Mouse (Mus musculus) forebrain, embryonic 13.5 days (tissue): Measurements from ENCODE around the gene Hsd17b1. TPM values are rescaled to one million over a fixed set of nuclear protein-coding genes. Genes with fewer than 3 reads are reported as not detected.
A peak's percentile ranks its signal among the peaks of the same experiment; 100 is the strongest.

Experiments
- ATAC-seq: fragments of 200-750 bp; cut with Nextera tagmentation; 2 replicates; pipeline ENCODE4 v1.8.0; 2017
- H3K27ac ChIP-seq: fragments of 300-500 bp; sonication (generic); 2 replicates; pipeline ENCODE4 v1.5.1; 2015; ENCODE audit warnings: inconsistent platforms, mild to moderate bottlenecking, moderate library complexity
- H3K27me3 ChIP-seq: fragments of 300-500 bp; sonication (generic); 2 replicates; pipeline ENCODE4 v1.6.1; 2015; ENCODE audit warnings: mild to moderate bottlenecking, inconsistent platforms
- H3K36me3 ChIP-seq: fragments of 300-500 bp; sonication (generic); 2 replicates; pipeline ENCODE4 v1.6.1; 2015; ENCODE audit warnings: mild to moderate bottlenecking, inconsistent platforms; ENCODE audit not compliant: poor library complexity, severe bottlenecking
- H3K4me1 ChIP-seq: fragments of 300-500 bp; sonication (generic); 2 replicates; pipeline ENCODE4 v1.6.1; 2015; ENCODE audit warnings: inconsistent platforms
- H3K4me2 ChIP-seq: fragments of 300-500 bp; sonication (generic); 2 replicates; pipeline ENCODE4 v1.6.1; 2015; ENCODE audit warnings: inconsistent platforms, mild to moderate bottlenecking, moderate library complexity
- H3K4me3 ChIP-seq: fragments of 300-500 bp; sonication (generic); 2 replicates; pipeline ENCODE4 v1.5.1; 2015; ENCODE audit warnings: mild to moderate bottlenecking, inconsistent platforms
- H3K9ac ChIP-seq: fragments of 300-500 bp; sonication (generic); 2 replicates; pipeline ENCODE4 v1.6.1; 2015; ENCODE audit warnings: mild to moderate bottlenecking, inconsistent platforms
- H3K9me3 ChIP-seq: fragments of 300-500 bp; sonication (generic); replicated peaks from 2 replicates; pipeline ENCODE4 v1.6.1; 2016; ENCODE audit warnings: inconsistent platforms
- WGBS: fragments of 180-500 bp; shearing (Covaris S2); methylation state at CpG from one replicate; pipeline ENCODE4 v1.1.7; 2015; 5-methylcytosine and 5-hydroxymethylcytosine counted together
- polyA plus RNA-seq: library from polyadenylated mRNA; unstranded; fragments of >200 nt; fragmentation: Nextera tagmentation; extraction: Ambion mirVana; gene quantifications from 2 replicates; pipeline ENCODE4 v1.2.1, GENCODE M21; 2015

The Hsd17b1 gene
- polyA plus RNA-seq, 1 experiment from 2014 or later = not detected

DNA sequence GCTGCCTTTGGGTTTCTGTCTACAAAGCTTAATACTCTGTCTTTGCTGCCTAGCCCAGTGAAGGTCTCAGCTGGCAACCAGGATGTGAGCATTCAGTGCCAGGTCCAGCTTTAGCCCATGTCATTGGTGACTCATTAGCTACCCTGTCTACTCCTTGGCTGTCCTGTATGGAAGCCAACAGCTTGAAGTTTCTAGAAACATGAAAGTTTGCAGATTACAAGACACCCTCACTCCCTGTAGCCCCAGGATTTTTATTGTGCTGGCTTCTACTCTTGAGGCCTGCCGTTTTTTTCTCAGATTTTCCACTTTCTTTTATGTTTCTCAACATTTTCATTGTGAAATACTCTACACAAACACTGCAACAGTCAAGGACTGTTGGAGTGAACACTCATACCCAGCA is 11.7 kb downstream of the Hsd17b1 start:
- Histone ChIP-seq H3K27ac (no peak overlapping the region), H3K36me3 (peaks cover 64% of the 10 kb centered on the region), H3K4me1 (peaks cover 42% of the 10 kb centered on the region), H3K27me3 (no peaks in the 10 kb centered on the region), H3K9me3 (no peaks in the 10 kb centered on the region), H3K4me3 (no peak overlapping the region), H3K9ac (no peak overlapping the region), H3K4me2 (no peak overlapping the region)
- ATAC-seq = no peak
- WGBS = 88% methylated on average over 1 of the region's 1 CpGs

DNA sequence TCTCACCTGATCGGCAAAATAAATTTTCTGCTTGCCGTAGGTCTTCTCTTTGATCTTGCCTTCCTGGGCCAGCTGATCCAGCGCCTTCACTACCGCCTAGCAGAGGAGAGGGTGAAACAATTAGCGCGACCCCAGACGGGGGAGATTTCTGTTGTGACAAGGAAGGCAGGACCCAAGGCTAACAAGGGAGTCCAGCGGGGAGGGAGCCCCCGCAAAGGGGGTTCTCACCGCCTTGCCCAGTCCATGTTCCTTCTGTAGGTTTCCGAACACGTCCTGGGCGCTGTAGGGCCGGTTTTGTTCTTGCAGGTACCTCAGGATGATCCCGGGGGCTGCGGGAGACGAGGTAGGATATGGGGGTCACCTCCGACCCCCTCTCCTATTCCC is 16.7 kb downstream of the Hsd17b1 start:
- peak overlapping the region; percentile 85 for H3K4me2 ChIP-seq
- H3K27ac ChIP-seq = peak overlapping the region; percentile 59; the same call in 1 of the 2 replicates
- ATAC-seq = no peak; the same call in 1 of the 2 replicates
- WGBS = under 1% methylated on average over 18 of the region's 18 CpGs
- no peaks in the 10 kb centered on the region for H3K27me3 ChIP-seq
- peak overlapping the region; percentile 82 for H3K9ac ChIP-seq
- H3K4me3 ChIP-seq = peak overlapping the region; percentile 64
- peaks cover 72% of the 10 kb centered on the region for H3K36me3 ChIP-seq
- no peaks in the 10 kb centered on the region for H3K9me3 ChIP-seq
- peaks cover 20% of the 10 kb centered on the region for H3K4me1 ChIP-seq

DNA sequence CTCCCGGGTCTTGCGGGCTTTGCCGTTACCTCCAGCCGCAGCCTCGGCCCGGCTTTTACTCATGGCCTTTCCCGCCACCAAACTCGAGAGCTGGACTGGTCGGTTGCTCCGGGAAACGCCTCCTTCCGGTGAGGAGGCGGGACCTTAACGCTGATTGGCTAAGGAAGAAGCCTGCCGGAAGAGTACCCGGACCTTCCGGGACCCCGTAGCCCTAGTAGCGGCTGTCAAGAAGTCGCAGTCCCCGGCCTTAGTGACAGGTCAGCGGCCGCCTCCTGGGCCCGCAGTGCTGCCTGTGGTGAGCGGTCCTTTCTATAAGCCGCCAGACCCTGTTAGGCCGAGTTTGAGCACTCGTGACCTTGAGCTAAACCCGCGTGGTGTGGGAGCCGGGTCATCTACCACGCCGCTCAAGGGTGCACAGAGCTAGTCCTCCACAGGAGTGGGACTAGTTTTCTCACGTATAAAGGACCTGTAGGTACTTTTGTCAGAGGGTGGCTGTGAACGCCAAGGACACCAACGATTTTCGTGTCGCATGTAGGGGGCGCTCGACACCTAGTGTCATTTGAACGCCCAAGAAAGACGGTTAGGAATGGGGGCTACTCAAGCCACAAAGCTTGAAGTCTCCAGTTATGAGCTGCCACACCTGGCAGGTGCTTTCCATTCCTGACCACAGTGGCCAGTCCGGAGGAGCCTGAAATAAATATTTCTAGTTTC is 17.3 kb downstream of the Hsd17b1 start, which contains the start of gene Psmc3ip:
Gene Psmc3ip, minus strand, starts transcription at position 123 of the 711 bp plus-strand sequence.
- ATAC-seq = peak; percentile 97
- Histone ChIP-seq H3K4me1 (peaks cover 20% of the 10 kb centered on the region), H3K36me3 (peaks cover 72% of the 10 kb centered on the region), H3K27ac (peak within 1 kb of the TSS; percentile 77), H3K4me3 (peak within 1 kb of the TSS; percentile 64), H3K4me2 (peak within 1 kb of the TSS; percentile 85), H3K9me3 (no peaks in the 10 kb centered on the region), H3K27me3 (no peaks in the 10 kb centered on the region), H3K9ac (peak within 1 kb of the TSS; percentile 82)
- under 1% methylated on average over 43 of the region's 43 CpGs for WGBS

DNA sequence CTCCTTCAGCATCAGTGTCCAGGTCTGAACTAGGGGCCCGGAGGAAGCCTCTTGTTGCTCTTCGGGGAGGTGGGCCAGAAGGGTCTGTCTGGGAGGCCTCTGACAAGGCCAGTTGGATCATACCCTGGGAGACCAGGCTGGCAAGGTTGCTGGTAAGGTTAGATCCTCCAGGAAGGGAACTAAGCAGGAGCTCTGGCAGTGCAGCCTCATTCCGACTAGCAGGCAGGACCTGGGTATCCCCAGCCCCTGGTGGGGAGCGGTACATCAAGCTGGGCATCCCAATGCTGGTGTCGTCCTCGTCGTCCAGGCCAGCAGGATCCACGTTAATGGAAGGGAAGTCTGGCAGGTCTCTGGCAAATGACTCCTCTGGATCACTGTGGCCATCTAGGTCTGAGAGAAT is 20.0 kb downstream of the Hsd17b1 start:
- no peak for ATAC-seq
- Histone ChIP-seq H3K4me1 (peaks cover 20% of the 10 kb centered on the region), H3K27me3 (no peaks in the 10 kb centered on the region), H3K27ac (no peak overlapping the region), H3K4me2 (no peak overlapping the region), H3K9ac (no peak overlapping the region), H3K4me3 (no peak overlapping the region), H3K9me3 (no peaks in the 10 kb centered on the region), H3K36me3 (peaks cover 69% of the 10 kb centered on the region)
- WGBS = 92% methylated on average over 8 of the region's 8 CpGs

DNA sequence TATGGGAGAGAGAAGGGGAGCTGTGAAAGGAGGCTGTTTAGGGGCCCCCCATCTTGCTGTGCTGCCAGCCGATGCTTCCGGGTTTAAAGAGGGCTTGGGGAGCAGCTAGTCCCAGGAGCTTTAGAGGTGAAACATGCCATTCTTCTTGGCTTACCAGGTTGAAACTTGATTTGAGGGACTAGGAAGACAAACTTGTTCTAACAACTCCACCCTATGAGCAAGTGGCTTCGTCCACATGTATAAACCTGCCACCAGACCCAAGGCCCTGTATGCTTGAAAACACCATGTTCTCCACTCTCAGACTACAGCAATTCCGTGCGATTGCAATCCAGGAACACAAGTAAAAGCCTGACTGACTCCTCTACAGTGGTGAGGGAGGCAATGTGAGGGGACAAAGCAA is 24.8 kb downstream of the Hsd17b1 start:
- Histone ChIP-seq H3K9ac (no peak overlapping the region), H3K4me2 (no peak overlapping the region), H3K36me3 (peaks cover 68% of the 10 kb centered on the region), H3K27ac (no peak overlapping the region), H3K9me3 (no peaks in the 10 kb centered on the region), H3K4me3 (no peak overlapping the region), H3K27me3 (no peaks in the 10 kb centered on the region), H3K4me1 (no peaks in the 10 kb centered on the region)
- WGBS = 94% methylated on average over 5 of the region's 5 CpGs
- ATAC-seq = no peak

DNA sequence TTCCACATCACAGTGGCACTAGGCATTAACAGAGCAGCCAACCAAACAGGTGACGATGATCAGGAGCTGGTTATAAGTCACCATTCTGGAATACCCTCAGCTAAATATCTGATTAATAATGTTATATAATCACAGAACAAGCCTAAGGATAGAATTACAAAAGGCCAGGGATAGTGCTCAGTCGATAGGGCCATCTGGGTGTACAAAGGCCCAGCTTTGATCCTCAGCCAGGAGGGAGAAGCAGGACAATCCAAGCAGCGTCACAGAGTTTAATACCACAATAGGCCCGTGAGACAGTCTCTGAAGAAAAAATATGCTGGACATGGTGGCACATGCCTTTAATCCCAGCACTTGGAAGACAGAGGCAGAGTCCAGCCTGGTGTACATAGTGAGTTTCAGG is 31.1 kb downstream of the Hsd17b1 start:
- Histone ChIP-seq H3K4me1 (0 out of 2 replicates have a peak, but pooled peaks cover 2% of the 10 kb centered on the region), H3K4me3 (no peak overlapping the region), H3K9me3 (no peaks in the 10 kb centered on the region), H3K36me3 (peaks cover 19% of the 10 kb centered on the region), H3K4me2 (no peak overlapping the region), H3K27me3 (no peaks in the 10 kb centered on the region), H3K27ac (no peak overlapping the region), H3K9ac (no peak overlapping the region)
- ATAC-seq = no peak
- 65% methylated on average over 4 of the region's 4 CpGs for WGBS

DNA sequence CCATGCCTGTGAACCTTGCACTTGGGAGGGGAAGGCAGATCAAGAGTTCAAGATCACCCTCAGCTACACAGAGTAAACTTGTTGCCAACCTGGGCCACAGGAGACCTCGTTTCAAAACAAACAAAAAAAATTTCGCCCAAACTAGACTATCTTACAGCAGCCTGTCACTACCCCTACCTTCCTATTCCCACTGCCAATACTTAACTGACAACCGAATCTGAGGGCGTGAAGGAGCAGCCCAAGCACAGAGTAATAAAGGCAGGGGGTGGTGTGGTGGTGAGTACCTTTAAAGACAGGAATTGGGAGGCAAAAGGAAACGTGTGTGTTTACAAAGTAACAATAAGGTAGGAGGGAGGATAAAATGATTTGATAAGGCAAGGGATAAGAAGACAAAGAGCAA is 32.5 kb downstream of the Hsd17b1 start:
- WGBS = 70% methylated on average over 5 of the region's 5 CpGs
- Histone ChIP-seq H3K4me1 (peaks cover 13% of the 10 kb centered on the region), H3K9ac (no peak overlapping the region), H3K27me3 (no peaks in the 10 kb centered on the region), H3K4me2 (no peak overlapping the region), H3K4me3 (no peak overlapping the region), H3K36me3 (peaks cover 6% of the 10 kb centered on the region; the same call in 1 of the 2 replicates), H3K27ac (no peak overlapping the region), H3K9me3 (no peaks in the 10 kb centered on the region)
- ATAC-seq = no peak

DNA sequence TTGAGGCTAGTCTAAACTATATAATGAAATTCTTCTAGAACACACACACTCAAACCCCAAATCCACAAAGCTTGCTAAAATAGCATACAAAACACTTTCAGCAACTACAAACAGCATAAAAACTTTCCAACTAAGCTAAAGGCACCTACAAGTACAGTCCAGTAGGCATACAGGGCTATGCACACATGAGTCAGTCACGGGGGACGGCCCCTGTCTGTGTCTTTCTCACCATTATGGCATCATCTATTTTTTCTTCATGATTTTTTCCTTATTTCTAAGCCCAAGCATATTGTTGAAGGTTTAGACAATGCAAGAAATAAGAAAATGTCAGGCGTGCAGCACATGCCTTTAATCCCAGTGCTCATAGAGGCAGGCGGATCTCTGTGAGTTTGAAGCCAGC is 33.0 kb downstream of the Hsd17b1 start:
- Histone ChIP-seq H3K4me3 (no peak overlapping the region), H3K27me3 (no peaks in the 10 kb centered on the region), H3K4me2 (no peak overlapping the region), H3K27ac (no peak overlapping the region), H3K4me1 (peaks cover 18% of the 10 kb centered on the region), H3K9me3 (no peaks in the 10 kb centered on the region), H3K36me3 (0 out of 2 replicates have a peak, but pooled peaks cover 4% of the 10 kb centered on the region), H3K9ac (no peak overlapping the region)
- 92% methylated on average over 4 of the region's 4 CpGs for WGBS
- no peak for ATAC-seq

DNA sequence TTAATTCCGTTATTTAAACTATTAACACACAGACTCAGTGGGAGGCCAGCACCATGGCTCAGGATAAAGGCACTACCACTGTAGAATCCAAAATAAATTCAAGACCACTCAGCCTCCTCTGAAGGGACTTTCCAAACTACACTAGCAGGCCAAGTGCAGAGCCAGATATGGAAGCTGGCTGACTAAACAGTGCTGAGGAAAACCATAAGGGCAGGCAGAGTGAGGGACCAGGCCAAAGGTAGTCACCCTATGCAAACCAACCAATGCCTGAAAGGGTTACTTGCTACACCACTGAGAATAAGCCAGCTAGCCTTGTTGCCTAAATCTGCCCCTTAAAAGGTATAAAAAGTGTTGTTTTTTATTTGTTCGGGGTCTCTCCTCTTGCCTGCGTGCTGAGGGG is 34.0 kb downstream of the Hsd17b1 start:
- Histone ChIP-seq H3K4me2 (no peak overlapping the region), H3K9me3 (no peaks in the 10 kb centered on the region), H3K4me1 (peaks cover 25% of the 10 kb centered on the region), H3K36me3 (0 out of 2 replicates have a peak, but pooled peaks cover 4% of the 10 kb centered on the region), H3K9ac (no peak overlapping the region), H3K27me3 (no peaks in the 10 kb centered on the region), H3K27ac (no peak overlapping the region), H3K4me3 (no peak overlapping the region)
- WGBS = 93% methylated on average over 3 of the region's 3 CpGs
- no peak for ATAC-seq

DNA sequence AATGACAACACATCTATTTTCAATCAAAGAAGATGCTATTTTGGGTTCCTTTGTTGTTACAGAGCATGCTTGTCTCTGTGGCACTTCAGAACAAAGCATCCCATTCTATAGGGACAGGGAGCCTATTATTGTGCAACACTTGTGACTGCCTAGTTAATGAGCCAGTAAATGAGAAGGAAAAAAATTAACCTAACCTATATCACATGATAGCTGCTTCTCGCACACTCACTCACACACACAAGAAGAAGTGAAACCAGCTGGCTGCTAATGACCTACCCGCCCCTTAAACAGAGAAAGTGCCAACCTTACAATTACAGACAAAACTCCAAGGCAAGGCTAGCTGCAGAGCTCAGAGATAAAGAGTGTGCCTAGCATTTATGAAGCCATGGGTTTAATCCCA is 37.4 kb downstream of the Hsd17b1 start:
- no peaks in the 10 kb centered on the region for H3K9me3 ChIP-seq
- no peaks in the 10 kb centered on the region for H3K27me3 ChIP-seq
- 0 out of 2 replicates have a peak, but pooled peaks cover 4% of the 10 kb centered on the region for H3K36me3 ChIP-seq
- no peak for ATAC-seq
- peak overlapping the region; percentile 3 for H3K9ac ChIP-seq
- 28% methylated on average over 2 of the region's 2 CpGs for WGBS
- H3K4me2 ChIP-seq = peak overlapping the region; percentile 10; the same call in 1 of the 2 replicates
- peaks cover 44% of the 10 kb centered on the region for H3K4me1 ChIP-seq
- peak overlapping the region; percentile 52; the same call in 1 of the 2 replicates for H3K27ac ChIP-seq
- H3K4me3 ChIP-seq = no peak overlapping the region

DNA sequence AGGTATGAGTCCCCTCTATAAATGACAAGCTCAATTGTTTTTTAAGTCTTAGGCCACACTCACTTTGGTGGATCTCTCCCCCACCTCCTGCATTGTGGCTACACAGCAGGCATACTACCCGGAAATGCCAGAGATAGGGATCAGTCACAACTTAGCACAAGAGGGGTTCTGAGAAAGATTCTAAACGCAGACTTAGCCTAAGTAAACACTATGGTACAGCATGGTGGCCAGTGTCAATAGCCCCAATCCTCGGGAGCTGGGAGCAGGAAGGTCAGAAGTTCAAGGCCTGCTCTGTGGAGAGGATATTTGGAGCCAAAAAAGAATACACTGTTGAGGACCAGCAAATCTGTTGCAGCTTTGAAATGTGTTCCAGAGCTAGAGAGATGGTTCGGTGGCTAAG is 39.9 kb downstream of the Hsd17b1 start:
- Histone ChIP-seq H3K9ac (peak overlapping the region; percentile 95), H3K27me3 (no peaks in the 10 kb centered on the region), H3K4me3 (peak overlapping the region; percentile 87), H3K36me3 (peaks cover 9% of the 10 kb centered on the region), H3K4me1 (peaks cover 57% of the 10 kb centered on the region), H3K9me3 (no peaks in the 10 kb centered on the region), H3K4me2 (peak overlapping the region; percentile 98), H3K27ac (no peak overlapping the region)
- 58% methylated on average over 4 of the region's 4 CpGs for WGBS
- no peak for ATAC-seq

DNA sequence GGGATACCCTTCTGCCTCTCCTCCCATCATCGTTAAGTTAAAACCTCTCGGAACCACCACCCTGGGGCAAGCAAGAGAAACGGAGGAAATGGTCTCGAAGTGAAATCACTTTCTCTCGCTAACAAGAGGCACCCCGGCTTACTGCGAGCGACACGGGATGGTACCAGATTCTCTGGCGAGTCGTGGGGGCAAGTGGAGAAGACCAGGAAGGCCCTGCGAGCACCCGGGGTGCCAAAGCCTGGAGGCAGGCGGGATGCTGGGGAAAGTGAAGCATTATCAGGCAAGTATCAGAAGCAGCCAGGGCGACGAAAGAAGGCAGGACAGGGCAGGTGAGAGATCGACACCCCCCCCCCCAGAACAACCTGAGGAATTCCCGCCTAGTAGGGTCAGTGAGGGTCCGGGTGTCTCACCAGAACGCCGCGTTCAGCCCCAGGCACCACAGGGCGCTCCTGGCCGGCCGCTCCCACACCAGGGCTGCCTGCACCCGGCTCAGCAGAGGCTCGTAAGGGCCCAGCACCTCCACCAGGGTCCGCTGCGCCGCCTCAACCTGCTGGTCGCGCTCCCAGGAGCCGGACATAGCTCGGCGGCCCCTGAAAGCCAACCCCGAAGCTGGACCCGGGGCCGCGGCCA is 41.0 kb downstream of the Hsd17b1 start:
- Histone ChIP-seq H3K36me3 (peaks cover 19% of the 10 kb centered on the region), H3K27ac (peak overlapping the region; percentile 80), H3K4me1 (peaks cover 57% of the 10 kb centered on the region), H3K9me3 (no peaks in the 10 kb centered on the region), H3K27me3 (no peaks in the 10 kb centered on the region), H3K4me3 (peak overlapping the region; percentile 87), H3K9ac (peak overlapping the region; percentile 95), H3K4me2 (peak overlapping the region; percentile 98)
- under 1% methylated on average over 38 of the region's 39 CpGs for WGBS
- ATAC-seq = peak; percentile 77
